In the genomic region with DNA sequence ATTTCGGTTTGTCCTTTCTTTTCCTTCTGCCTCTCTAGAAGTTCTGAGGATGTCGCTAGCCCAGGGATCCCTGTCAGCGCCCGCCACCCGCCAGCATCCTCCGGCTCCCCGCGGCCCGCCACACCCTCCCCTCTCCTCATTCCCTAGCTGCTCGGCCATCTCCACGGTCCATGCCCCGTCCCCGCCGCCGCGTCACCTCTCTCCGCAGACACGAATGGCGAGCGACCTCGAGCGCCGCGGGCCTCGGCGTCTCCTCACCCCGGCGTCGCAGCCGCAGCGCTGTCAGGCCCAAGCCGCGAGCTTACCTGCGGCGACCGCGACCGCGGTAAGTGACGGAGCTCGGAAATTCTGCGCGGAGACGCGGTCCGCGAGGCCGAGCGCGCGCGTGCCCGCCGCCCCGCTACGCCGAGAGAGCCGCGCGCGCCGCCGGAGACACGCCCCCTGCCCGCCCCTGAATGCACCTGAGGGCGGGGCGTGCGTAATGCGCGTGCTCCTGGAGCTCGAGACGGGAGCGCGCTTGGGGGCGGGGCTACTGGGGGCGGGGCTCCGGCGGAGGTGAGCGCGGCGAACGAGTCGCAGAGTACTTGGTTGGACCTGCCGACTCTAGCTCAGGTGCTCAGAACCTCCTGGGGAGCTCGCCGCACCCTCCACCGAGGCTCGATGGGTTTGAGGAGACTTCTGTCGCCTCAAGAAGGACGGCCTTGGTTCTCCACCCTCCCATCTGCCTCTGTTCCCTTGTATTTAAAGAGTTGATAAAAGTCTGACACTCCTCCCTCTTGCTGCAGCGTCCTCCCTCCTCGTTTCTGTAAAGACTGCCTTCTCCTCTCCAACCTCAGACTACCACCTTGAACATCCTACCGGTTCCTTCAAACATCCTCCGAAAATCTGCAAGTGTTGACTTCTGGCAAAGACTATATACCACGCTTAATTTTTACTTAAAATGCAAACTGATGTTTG, we compare ENCODE assay signal across 8 mouse cellular contexts. TPM values are rescaled to one million over a fixed set of nuclear protein-coding genes. Genes with fewer than 3 reads are reported as not detected.
DNase-seq lines count a peak whose midpoint lies in the region; ATAC-seq lines count a peak whose summit lies in the region.

A gene (minus strand): TSS at position 428 of the 957 bp plus-strand sequence.

- no peak within 1 kb of the TSS for H3K27ac ChIP-seq in intestine, embryonic 15.5 days

- intact Hi-C loops in left cerebral cortex, postnatal 25 days (cut with DNase I) = no loop called here

- 0 out of 2 replicates have a peak, but pooled peaks cover 2% of the 10 kb centered on the region for H3K4me1 ChIP-seq in intestine, embryonic 15.5 days (replicated peaks)

- no peaks in the 10 kb centered on the region for H3K9me3 ChIP-seq in intestine, embryonic 15.5 days

- peak; percentile 98 for ATAC-seq in intestine, embryonic 15.5 days

- H3K9ac ChIP-seq in intestine, embryonic 15.5 days = peak within 1 kb of the TSS; percentile 58

- peak within 1 kb of the TSS; percentile 93 for H3K4me2 ChIP-seq in intestine, embryonic 15.5 days (replicated peaks)

- peak within 1 kb of the TSS; percentile 83 for H3K4me3 ChIP-seq in intestine, embryonic 15.5 days (replicated peaks)

- 1% methylated on average over 93 of the region's 95 CpGs for WGBS in intestine, embryonic 15.5 days

- peak; percentile 95 for DNase-seq in adrenal gland, postnatal 10 days
- DNase-seq in embryo, embryonic 9.5 days (ENCODE audit: extremely low spot score) = peak; percentile 89
- peak; percentile 78 to 85 for DNase-seq in gastrocnemius, postnatal 4 days (ENCODE audit: low spot score in 2 of 2)
- peak; percentile 88 to 91 for DNase-seq in left cerebral cortex, postnatal 25 days (ENCODE audit: low spot score in 2 of 2)
- DNase-seq in mesoderm, embryonic 11.5 days (ENCODE audit: low read depth, low spot score) = peak; percentile 90
- peak; percentile 82 to 84 for DNase-seq in right cerebral cortex, postnatal 36 days (ENCODE audit: low spot score in 2 of 2)
- peak; percentile 77 to 85 for DNase-seq in urinary bladder, postnatal 4 days (ENCODE audit: low spot score in 2 of 2)

- H3K36me3 ChIP-seq in intestine, embryonic 15.5 days = no peaks in the 10 kb centered on the region

- no peaks in the 10 kb centered on the region for H3K27me3 ChIP-seq in intestine, embryonic 15.5 days (replicated peaks)

RNA-seq across cellular contexts. Expression of the gene that starts here (rescaled TPM):
- total RNA-seq in adrenal gland, postnatal 10 days (2021) = 10 to 100 TPM in 1 of 2 experiments, 1 to 10 TPM in 1; 9.7 to 10.3 TPM
- 10 to 100 TPM; 17.1 to 19.8 TPM for total RNA-seq in gastrocnemius, postnatal 4 days (2021)
- polyA plus RNA-seq in intestine, embryonic 15.5 days (2015; fragmentation: Nextera tagmentation; extraction: Ambion mirVana) = 2.4 and 2.9 TPM in 2 replicates
- 10 to 100 TPM; 45.0 to 48.3 TPM for total RNA-seq in left cerebral cortex, postnatal 25 days (2021)
